Mouse (Mus musculus) gastrocnemius, adult 18-20 months (tissue): ENCODE measurements at regions not wholly inside any gene's neighbourhood (a gene's known extent, or its start where the extent isn't known, plus 50 kb on each side); places are given as distances from the start of the nearest gene placed in this dataset.
A peak's percentile ranks its signal among the peaks of the same experiment; 100 is the strongest.
"Not testable (repeated sequence)": the region's sequence is repeated elsewhere in the genome, so short reads cannot be mapped to it uniquely, and the experiment has no call there.

Source experiments
- DNase-seq: peaks from one replicate; pipeline ENCODE4 v3.0.0; 2021; ENCODE audit warnings: low spot score

DNA sequence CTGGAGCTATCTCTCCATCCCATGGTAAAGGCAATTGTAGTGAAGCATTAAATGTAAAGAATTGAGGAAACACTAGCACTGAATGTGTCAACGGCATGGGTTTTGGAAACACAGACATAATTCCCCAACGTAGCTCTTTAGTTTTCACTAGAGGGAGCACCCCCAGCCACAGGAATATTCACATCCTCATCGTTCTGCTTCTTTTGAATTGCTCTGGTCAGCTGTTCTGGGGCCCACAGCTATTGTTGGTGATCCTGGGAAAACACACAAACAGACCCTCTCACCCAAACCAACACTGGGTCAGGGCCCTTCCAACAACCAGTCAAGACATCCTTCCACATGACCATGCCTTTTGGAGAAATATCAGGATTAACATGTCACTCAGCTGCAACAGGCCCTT, 119.7 kb downstream of the Impg2 start:
- DNase-seq, result not testable (repeated sequence)

DNA sequence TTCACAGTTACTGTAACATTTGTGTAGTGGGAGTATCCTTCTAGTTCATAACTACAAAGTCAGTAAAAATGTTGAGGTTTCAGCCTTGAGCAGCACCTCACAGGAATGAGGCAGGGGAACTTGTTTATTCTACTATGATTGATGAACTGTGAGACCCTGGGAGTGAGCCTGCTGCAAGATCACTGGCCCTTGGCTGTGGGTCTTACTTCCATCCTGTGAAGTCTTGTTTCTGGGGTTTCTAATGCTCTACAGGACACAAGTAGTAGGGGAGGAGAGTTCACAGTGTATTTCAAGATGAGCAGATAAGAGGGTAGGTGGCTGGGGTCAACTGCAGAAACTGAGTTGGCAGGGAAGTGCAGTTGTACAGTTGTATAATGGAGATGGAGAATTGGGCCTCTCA, 128.3 kb upstream of the Abi3bp start:
- DNase-seq, result no peak

DNA sequence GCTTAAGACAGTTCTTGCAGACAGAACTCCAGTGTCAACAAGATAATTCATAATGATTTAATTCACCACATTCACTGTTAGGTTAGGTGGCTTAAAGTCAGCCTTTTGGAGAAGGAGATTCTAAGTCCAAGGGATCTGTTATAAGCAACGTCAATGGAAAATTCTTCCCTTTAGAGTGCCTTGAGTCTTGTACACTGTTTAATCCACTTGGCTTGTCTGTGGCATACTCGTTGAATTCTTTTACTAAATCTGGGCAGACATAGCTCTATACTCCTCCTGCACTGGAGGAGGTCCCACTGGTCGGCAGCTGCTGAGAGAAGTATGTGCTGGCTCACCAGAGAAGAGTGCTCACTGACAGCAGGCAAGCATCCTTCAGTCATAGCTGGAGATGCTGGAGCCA, 124.8 kb upstream of the Abi3bp start:
- DNase-seq, result no peak

DNA sequence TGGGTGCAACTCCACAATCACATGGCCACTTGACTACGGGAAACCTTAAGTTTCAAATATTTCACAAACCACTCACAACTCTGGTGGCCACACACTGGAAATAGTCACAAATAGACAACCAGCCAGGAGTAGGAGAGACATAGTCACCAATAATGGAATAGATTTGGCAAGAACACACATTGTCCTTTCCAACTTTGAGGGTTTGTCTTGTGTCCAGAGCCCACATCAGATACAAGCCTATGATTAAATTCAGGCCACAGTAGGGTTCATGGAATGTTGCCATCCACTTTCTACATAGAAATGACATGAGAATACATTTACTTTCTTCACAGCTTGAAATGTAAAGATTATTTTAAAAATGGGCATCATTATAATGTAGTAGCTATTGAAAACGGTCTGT, 118.6 kb upstream of the Abi3bp start:
- peak; percentile 15 for DNase-seq

DNA sequence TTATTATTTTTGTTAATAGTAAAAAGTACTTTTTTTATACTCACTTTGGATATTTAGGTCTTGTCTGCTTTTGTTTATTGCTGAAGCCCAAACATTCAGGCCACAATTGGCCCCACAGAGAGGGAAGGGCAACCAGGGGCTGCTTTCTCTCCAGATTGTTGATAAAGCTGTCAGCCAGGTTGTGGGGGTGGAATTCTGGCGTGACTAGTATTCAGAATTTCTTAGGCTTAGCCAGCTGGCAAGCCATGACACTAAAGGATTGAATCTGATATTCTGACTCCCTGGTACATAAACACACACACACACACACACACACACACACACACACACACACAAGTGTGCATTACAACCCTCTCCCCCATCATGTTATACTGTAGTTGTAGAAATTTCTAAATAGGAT, 116.7 kb upstream of the Abi3bp start:
- no peak for DNase-seq

DNA sequence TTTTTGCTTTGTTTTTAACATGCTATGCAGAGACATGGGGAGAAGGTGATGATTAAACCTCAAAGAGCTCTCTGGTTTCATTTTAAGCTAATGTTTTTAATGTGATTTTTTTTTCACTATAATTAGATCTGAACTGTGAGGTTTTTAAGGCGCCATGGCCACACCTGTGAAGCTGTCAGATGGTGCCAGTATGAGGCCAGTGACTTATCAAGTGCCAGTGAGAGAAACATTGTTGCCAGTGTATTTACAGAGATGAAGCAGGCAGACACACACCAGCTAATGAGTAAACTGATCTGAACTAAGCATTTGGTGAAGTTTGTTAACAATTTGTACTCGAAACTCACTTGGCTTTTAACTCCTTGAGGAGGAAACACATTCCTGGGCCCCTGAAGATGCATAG, 99.3 kb upstream of the Abi3bp start:
- DNase-seq, result no peak

DNA sequence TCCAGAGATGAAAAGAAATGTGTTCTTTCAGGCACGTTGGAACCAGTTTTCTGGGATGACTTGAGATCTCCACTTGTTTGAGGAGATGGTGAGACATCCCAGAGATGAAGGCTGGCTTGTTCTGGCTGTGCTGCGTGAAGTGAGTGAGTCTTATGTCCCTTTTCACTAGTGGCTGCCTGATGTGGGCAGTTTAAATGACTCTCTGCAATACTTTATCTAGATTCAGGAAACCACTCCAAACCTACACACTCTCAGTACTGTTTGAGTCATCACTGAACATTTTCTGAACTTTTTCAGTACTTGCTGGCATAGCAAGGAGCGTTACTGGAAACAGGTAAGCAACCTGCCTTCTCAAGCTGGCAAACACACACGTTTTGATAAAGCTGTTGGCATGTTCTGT, 97.0 kb upstream of the Abi3bp start:
- DNase-seq, result no peak

DNA sequence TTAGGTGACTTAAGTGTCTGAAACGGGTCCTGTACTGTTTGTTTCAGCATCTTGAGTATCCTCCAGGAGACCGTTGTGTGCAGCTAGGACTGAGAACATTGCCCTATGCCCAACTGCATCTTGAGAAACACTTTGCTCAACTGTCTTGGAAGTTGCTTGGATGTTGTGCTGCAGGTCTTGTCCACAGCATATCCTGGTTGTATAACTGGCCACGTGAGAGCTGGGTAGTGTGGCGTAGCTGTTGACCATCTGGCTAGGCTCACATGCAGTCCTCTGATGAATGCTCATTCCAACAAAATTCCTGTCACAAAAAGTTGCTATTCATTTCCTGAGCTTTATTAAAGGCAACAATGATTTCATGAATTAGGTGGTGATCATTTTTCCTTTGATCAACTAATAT, 91.1 kb upstream of the Abi3bp start:
- no peak for DNase-seq

DNA sequence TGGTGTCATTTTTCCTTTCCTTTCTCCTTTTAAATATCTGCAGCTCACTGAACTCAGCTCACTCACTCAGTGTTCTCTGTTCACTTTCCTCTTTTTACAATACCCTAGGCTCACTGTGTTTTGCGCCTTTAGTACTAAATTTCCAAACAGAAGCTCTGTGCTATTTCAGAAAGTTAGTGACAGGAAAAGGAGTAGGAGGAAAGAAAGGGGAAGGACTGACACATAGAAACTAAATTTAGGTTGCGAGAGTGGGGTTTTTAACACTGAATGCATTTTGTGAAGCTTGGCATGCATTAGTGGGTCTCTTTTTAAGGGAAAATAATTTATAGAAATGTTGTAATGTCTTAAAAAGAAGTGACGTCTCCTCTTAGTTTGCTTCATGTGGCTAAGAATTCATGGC, 84.8 kb upstream of the Abi3bp start:
- no peak for DNase-seq

DNA sequence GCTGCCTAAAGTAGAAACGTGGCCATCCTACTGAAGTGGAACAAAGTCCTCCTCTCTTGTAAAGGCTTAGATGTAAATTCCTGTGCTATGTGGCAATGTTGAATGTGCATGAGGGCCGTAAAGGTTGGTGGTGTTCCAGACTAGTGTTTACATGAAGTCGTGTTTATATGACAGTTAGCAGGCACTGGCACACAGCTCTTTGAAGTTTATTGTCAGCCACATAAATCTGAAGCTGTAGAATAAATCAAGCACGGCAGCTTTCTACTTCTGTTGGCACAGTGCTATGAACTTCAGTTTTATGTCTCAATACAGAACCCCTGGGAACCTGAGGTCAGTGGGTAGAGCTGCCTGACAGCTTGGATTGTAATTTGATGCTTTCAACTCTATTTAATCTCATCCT, 81.1 kb upstream of the Abi3bp start:
- DNase-seq, result no peak

DNA sequence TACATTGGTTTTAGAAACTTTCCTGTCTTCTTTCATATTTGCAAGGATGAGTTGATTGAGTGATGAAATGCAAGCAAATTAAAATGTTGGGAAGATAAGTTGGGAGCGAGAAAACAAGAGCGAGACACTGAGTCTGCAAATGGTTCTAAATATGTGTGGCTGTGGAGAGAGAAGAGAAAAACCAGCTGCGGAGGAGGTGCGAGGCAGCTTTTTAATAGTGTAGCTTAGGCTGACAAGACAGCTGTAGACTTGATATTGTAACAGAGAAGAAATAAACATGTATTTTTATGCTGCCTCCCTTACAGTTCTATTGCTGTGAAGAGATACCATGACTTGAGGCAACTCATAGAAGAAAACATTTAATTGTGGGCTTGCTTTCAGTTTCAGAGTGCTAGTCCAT, 78.1 kb upstream of the Abi3bp start:
- DNase-seq, result no peak

DNA sequence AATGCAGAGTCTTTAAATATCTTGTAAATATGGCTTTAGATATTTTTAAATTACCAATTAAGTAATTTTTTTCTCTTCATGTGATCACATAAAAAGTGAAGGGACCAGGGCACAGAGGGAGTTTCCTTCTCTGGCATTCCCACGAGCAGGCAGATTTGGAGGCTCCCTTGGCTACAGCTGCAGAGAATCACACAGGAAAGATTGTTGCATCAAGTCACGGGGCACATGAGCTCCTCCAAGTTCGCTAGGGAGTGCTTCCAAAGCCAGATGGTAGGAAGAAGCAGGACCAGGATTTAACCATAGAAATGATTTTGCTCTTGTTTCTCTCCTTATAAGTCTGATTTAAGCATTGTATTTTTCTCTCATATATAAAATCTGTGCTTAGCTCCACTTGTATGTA, 53.9 kb upstream of the Abi3bp start:
- DNase-seq, result peak; percentile 38
